ENCODE assay signal across 19 mouse cellular contexts in genomic region chr8:56978994-56979393, GRCm38 (mm10).
A peak's percentile ranks its signal among the peaks of the same experiment; 100 is the strongest.
DNase-seq lines count a peak whose midpoint lies in the region; ATAC-seq and TF ChIP-seq lines count a peak whose summit lies in the region.
"Had no signal": no experiment of that assay in that cellular context is flagged by ENCODE, and none has a peak within 500 bp of the region (broad histone marks: within the 10 kb centered on the region; RNA-seq: fewer than 3 reads in every experiment).

No protein-coding gene starts in this region.

- no peaks in the 10 kb centered on the region for H3K36me3 ChIP-seq in heart, embryonic 14.5 days (ENCODE audit: control insufficient read depth, insufficient read depth, low read length)
- H3K36me3 ChIP-seq in heart, embryonic 11.5 days (ENCODE audit: control insufficient read depth, insufficient read depth, low read length): no peaks in the 10 kb centered on the region
- H3K36me3 ChIP-seq in kidney, embryonic 16.5 days (ENCODE audit: insufficient read depth, low read length): no peaks in the 10 kb centered on the region
- H3K36me3 ChIP-seq in midbrain, postnatal 0 days (ENCODE audit: insufficient read depth, low read length): no peaks in the 10 kb centered on the region
- no peaks in the 10 kb centered on the region for H3K36me3 ChIP-seq in midbrain, embryonic 14.5 days (ENCODE audit: control insufficient read depth, insufficient read depth, low read length)
- no peaks in the 10 kb centered on the region for H3K36me3 ChIP-seq in stomach, postnatal 0 days (ENCODE audit: control insufficient read depth, insufficient read depth, low read length)
- H3K36me3 ChIP-seq: forebrain, embryonic 12.5 days; hindbrain, embryonic 13.5 days; midbrain, embryonic 12.5 days; neural tube, embryonic 13.5 days had no signal

- WGBS in heart, embryonic 14.5 days: 59% methylated on average over 2 of the region's 2 CpGs
- WGBS in heart, embryonic 11.5 days (ENCODE audit: insufficient replicate concordance): 66% methylated on average over 2 of the region's 2 CpGs
- 49% methylated on average over 2 of the region's 2 CpGs for WGBS in kidney, embryonic 16.5 days
- WGBS in midbrain, postnatal 0 days: 53% methylated on average over 2 of the region's 2 CpGs
- WGBS in midbrain, embryonic 14.5 days: 72% methylated on average over 2 of the region's 2 CpGs
- 29% methylated on average over 2 of the region's 2 CpGs for WGBS in stomach, postnatal 0 days

- no peaks in the 10 kb centered on the region for H3K9me3 ChIP-seq in heart, embryonic 14.5 days (ENCODE audit: control insufficient read depth, low read length)
- no peaks in the 10 kb centered on the region for H3K9me3 ChIP-seq in heart, embryonic 11.5 days (replicated peaks; ENCODE audit: control insufficient read depth, low read length)
- H3K9me3 ChIP-seq in kidney, embryonic 16.5 days (ENCODE audit: low read length): no peaks in the 10 kb centered on the region
- H3K9me3 ChIP-seq in midbrain, postnatal 0 days (ENCODE audit: low read length): no peaks in the 10 kb centered on the region
- H3K9me3 ChIP-seq in midbrain, embryonic 14.5 days (ENCODE audit: control insufficient read depth, low read length): no peaks in the 10 kb centered on the region
- no peaks in the 10 kb centered on the region for H3K9me3 ChIP-seq in stomach, postnatal 0 days (ENCODE audit: control insufficient read depth, low read length)
- H3K9me3 ChIP-seq: forebrain, embryonic 12.5 days; hindbrain, embryonic 13.5 days; midbrain, embryonic 12.5 days; neural tube, embryonic 13.5 days had no signal

- H3K27ac ChIP-seq in heart, embryonic 14.5 days (replicated peaks in 1 of 2; ENCODE audit: control insufficient read depth in 1 of 2, insufficient read depth in 1 of 2, low read depth in 2 of 2, low read length in 2 of 2): peak overlapping the region; percentile 20 to 27; a peak in 2 of 4 replicates
- H3K27ac ChIP-seq in heart, embryonic 11.5 days (ENCODE audit: low read depth, low read length): no peak overlapping the region
- H3K27ac ChIP-seq in kidney, embryonic 16.5 days (ENCODE audit: low read length): peak overlapping the region; percentile 29; the same call in 1 of the 2 replicates
- H3K27ac ChIP-seq in midbrain, postnatal 0 days (ENCODE audit: low read depth, low read length): no peak overlapping the region
- no peak overlapping the region for H3K27ac ChIP-seq in midbrain, embryonic 14.5 days (replicated peaks; ENCODE audit: low read depth, low read length)
- no peak overlapping the region for H3K27ac ChIP-seq in stomach, postnatal 0 days (replicated peaks)
- H3K27ac ChIP-seq: forebrain, embryonic 12.5 days; gastrocnemius, adult 2 months; hindbrain, embryonic 13.5 days; left cerebral cortex, adult 2 months; midbrain, embryonic 12.5 days; neural tube, embryonic 13.5 days had no signal

- TF ChIP-seq CTCF in midbrain, postnatal 0 days (IDR thresholded peaks at IDR 0.05): no peak
- TF ChIP-seq CTCF in stomach, postnatal 0 days (IDR thresholded peaks at IDR 0.05; ENCODE audit: low read depth): no peak

- ATAC-seq in heart, embryonic 14.5 days (ENCODE audit: insufficient number of reproducible peaks, insufficient read depth, low FRiP score, low read depth): no peak
- no peak for ATAC-seq in heart, embryonic 11.5 days (replicated peaks; ENCODE audit: insufficient number of reproducible peaks, low FRiP score, low TSS enrichment)
- no peak for ATAC-seq in kidney, embryonic 16.5 days (ENCODE audit: low FRiP score, low TSS enrichment)
- no peak for ATAC-seq in midbrain, postnatal 0 days (ENCODE audit: low FRiP score)
- ATAC-seq in midbrain, embryonic 14.5 days (ENCODE audit: low FRiP score, low TSS enrichment): no peak
- ATAC-seq in stomach, postnatal 0 days (ENCODE audit: low FRiP score, low TSS enrichment): no peak

- H3K4me2 ChIP-seq in heart, embryonic 14.5 days (ENCODE audit: low read length): peak overlapping the region; percentile 51
- no peak overlapping the region for H3K4me2 ChIP-seq in heart, embryonic 11.5 days
- peak overlapping the region; percentile 9; the same call in 1 of the 2 replicates for H3K4me2 ChIP-seq in kidney, embryonic 16.5 days (replicated peaks; ENCODE audit: low read depth, low read length)
- no peak overlapping the region for H3K4me2 ChIP-seq in midbrain, postnatal 0 days (ENCODE audit: low read depth, low read length, poor library complexity, severe bottlenecking)
- H3K4me2 ChIP-seq in midbrain, embryonic 14.5 days (ENCODE audit: low read length): no peak overlapping the region
- H3K4me2 ChIP-seq in stomach, postnatal 0 days (replicated peaks; ENCODE audit: low read depth): peak overlapping the region; percentile 46
- H3K4me2 ChIP-seq: forebrain, embryonic 12.5 days; hindbrain, embryonic 13.5 days; midbrain, embryonic 12.5 days; neural tube, embryonic 13.5 days had no signal

- H3K4me1 ChIP-seq in heart, embryonic 14.5 days (ENCODE audit: control insufficient read depth in 2 of 2, insufficient read depth in 2 of 2, low read length in 2 of 2): peaks cover 2 to 5% of the 10 kb centered on the region in 2 experiments; a peak in 2 of 4 replicates
- no peaks in the 10 kb centered on the region for H3K4me1 ChIP-seq in heart, embryonic 11.5 days (ENCODE audit: control insufficient read depth, insufficient read depth, low read length)
- H3K4me1 ChIP-seq in kidney, embryonic 16.5 days (ENCODE audit: insufficient read depth, low read length): peaks cover 8% of the 10 kb centered on the region; the same call in 1 of the 2 replicates
- H3K4me1 ChIP-seq in midbrain, postnatal 0 days (ENCODE audit: insufficient read depth, low read length): no peaks in the 10 kb centered on the region
- H3K4me1 ChIP-seq in midbrain, embryonic 14.5 days (ENCODE audit: control insufficient read depth, insufficient read depth, low read length): no peaks in the 10 kb centered on the region
- no peaks in the 10 kb centered on the region for H3K4me1 ChIP-seq in stomach, postnatal 0 days (replicated peaks; ENCODE audit: control insufficient read depth, insufficient read depth)
- H3K4me1 ChIP-seq: forebrain, embryonic 12.5 days; hindbrain, embryonic 13.5 days; midbrain, embryonic 12.5 days; neural tube, embryonic 13.5 days had no signal

- H3K9ac ChIP-seq in heart, embryonic 14.5 days (ENCODE audit: low read length): no peak overlapping the region
- no peak overlapping the region for H3K9ac ChIP-seq in heart, embryonic 11.5 days (ENCODE audit: low read depth, low read length)
- no peak overlapping the region for H3K9ac ChIP-seq in kidney, embryonic 16.5 days (replicated peaks; ENCODE audit: low read length)
- H3K9ac ChIP-seq in midbrain, postnatal 0 days (replicated peaks; ENCODE audit: low read length, poor library complexity, severe bottlenecking): no peak overlapping the region
- H3K9ac ChIP-seq in midbrain, embryonic 14.5 days (replicated peaks; ENCODE audit: low read length): no peak overlapping the region
- no peak overlapping the region for H3K9ac ChIP-seq in stomach, postnatal 0 days (ENCODE audit: low read length)
- H3K9ac ChIP-seq: forebrain, embryonic 12.5 days; hindbrain, embryonic 13.5 days; midbrain, embryonic 12.5 days; neural tube, embryonic 13.5 days had no signal

- no peak overlapping the region for H3K4me3 ChIP-seq in heart, embryonic 14.5 days (ENCODE audit: control insufficient read depth in 1 of 2, insufficient read depth in 1 of 2, low read depth in 1 of 2, low read length in 2 of 2)
- no peak overlapping the region for H3K4me3 ChIP-seq in heart, embryonic 11.5 days (ENCODE audit: low read depth, low read length)
- H3K4me3 ChIP-seq in kidney, embryonic 16.5 days (ENCODE audit: low read length): no peak overlapping the region
- no peak overlapping the region for H3K4me3 ChIP-seq in midbrain, postnatal 0 days (ENCODE audit: low read depth, low read length)
- no peak overlapping the region for H3K4me3 ChIP-seq in midbrain, embryonic 14.5 days (replicated peaks; ENCODE audit: low read depth, low read length)
- H3K4me3 ChIP-seq in stomach, postnatal 0 days (ENCODE audit: low read depth, low read length): peak overlapping the region; percentile 18; the same call in 1 of the 2 replicates
- H3K4me3 ChIP-seq: forebrain, embryonic 12.5 days; gastrocnemius, adult 2 months; hindbrain, embryonic 13.5 days; left cerebral cortex, adult 2 months; midbrain, embryonic 12.5 days; neural tube, embryonic 13.5 days had no signal

- TF ChIP-seq EP300 in stomach, postnatal 0 days (optimal IDR thresholded peaks at IDR 0.05): no peak

- DNase-seq in kidney, postnatal 4 days: no peak
- peak; percentile 6 for DNase-seq in midbrain, postnatal 0 days (ENCODE audit: low spot score)
- no peak for DNase-seq in midbrain, embryonic 14.5 days
- no peak for DNase-seq in stomach, postnatal 0 days (ENCODE audit: low spot score)
- DNase-seq in layer of hippocampus, adult 18-20 months (ENCODE audit: low spot score in 2 of 2): no peak
- DNase-seq: cerebellum, adult 8-10 months; gastrocnemius, adult 2 months; heart, adult 11 months; kidney, adult 18-20 months; right cerebral cortex, adult 18-20 months; thymus, postnatal 36 days had no signal

- no peaks in the 10 kb centered on the region for H3K27me3 ChIP-seq in heart, embryonic 14.5 days (ENCODE audit: control insufficient read depth, insufficient read depth, low read length)
- H3K27me3 ChIP-seq in heart, embryonic 11.5 days (ENCODE audit: control insufficient read depth, insufficient read depth, low read length): no peaks in the 10 kb centered on the region
- H3K27me3 ChIP-seq in kidney, embryonic 16.5 days (ENCODE audit: insufficient read depth, low read length): no peaks in the 10 kb centered on the region
- no peaks in the 10 kb centered on the region for H3K27me3 ChIP-seq in midbrain, postnatal 0 days (ENCODE audit: insufficient read depth, low read length)
- H3K27me3 ChIP-seq in midbrain, embryonic 14.5 days (ENCODE audit: control insufficient read depth, insufficient read depth, low read length): no peaks in the 10 kb centered on the region
- no peaks in the 10 kb centered on the region for H3K27me3 ChIP-seq in stomach, postnatal 0 days (ENCODE audit: control insufficient read depth, insufficient read depth, low read length)
- H3K27me3 ChIP-seq: forebrain, embryonic 12.5 days; hindbrain, embryonic 13.5 days; midbrain, embryonic 12.5 days; neural tube, embryonic 13.5 days had no signal

Comparison
In these comparisons a context has a peak if more than half of its experiments do, and no peak if none do; other contexts are left out.
1. H3K27ac ChIP-seq: peak in heart, embryonic 14.5 days (2 of 2) and kidney, embryonic 16.5 days (single experiment); none in heart, embryonic 11.5 days (single experiment), midbrain, postnatal 0 days (single experiment), midbrain, embryonic 14.5 days (single experiment) and stomach, postnatal 0 days (single experiment).
2. H3K4me2 ChIP-seq: peak in heart, embryonic 14.5 days (single experiment), kidney, embryonic 16.5 days (single experiment) and stomach, postnatal 0 days (single experiment); none in heart, embryonic 11.5 days (single experiment), midbrain, postnatal 0 days (single experiment) and midbrain, embryonic 14.5 days (single experiment).